Mouse (Mus musculus) 416B (cell line): ENCODE data around the gene Gjd3.
A peak's percentile ranks its signal among the peaks of the same experiment; 100 is the strongest.
"Not testable (repeated sequence)": the region's sequence is repeated elsewhere in the genome, so short reads cannot be mapped to it uniquely, and the experiment has no call there.

Experiments used
- DNase-seq: peaks from one replicate; pipeline ENCODE4 v3.0.0; 2011; ENCODE audit warnings: low read depth

Gene Gjd3

GRCm38 (mm10) chr11:98944897-98945604 is 37.8 kb downstream of the Gjd3 start:
- DNase-seq: no peak

- peak; percentile 65 for DNase-seq
Observed at GRCm38 (mm10) chr11:98943741-98944461, 38.9 kb downstream of the Gjd3 start.

GRCm38 (mm10) chr11:98942923-98943641 is 39.7 kb downstream of the Gjd3 start:
- peak; percentile 82 for DNase-seq

GRCm38 (mm10) chr11:98942555-98942922 is 40.3 kb downstream of the Gjd3 start:
- no peak for DNase-seq

- peak; percentile 97 for DNase-seq
Observed at GRCm38 (mm10) chr11:98941826-98942550, 40.8 kb downstream of the Gjd3 start.

- peak; percentile 57 for DNase-seq
Observed at GRCm38 (mm10) chr11:98941341-98941825, 41.4 kb downstream of the Gjd3 start.

- DNase-seq: no peak
Observed at GRCm38 (mm10) chr11:98940776-98941175, 42.0 kb downstream of the Gjd3 start.

GRCm38 (mm10) chr11:98939953-98940641 is 42.7 kb downstream of the Gjd3 start:
- peak; percentile 76 for DNase-seq

- peak; percentile 76 for DNase-seq
Observed at GRCm38 (mm10) chr11:98939084-98939952, 43.5 kb downstream of the Gjd3 start.

- no peak for DNase-seq
Observed at GRCm38 (mm10) chr11:98938701-98939083, 44.1 kb downstream of the Gjd3 start.

- DNase-seq: peak; percentile 62
Observed at GRCm38 (mm10) chr11:98937914-98938694, 44.7 kb downstream of the Gjd3 start.

- DNase-seq: peak; percentile 92
Observed at GRCm38 (mm10) chr11:98937410-98937913, 45.4 kb downstream of the Gjd3 start.

GRCm38 (mm10) chr11:98936606-98937409 is 46.0 kb downstream of the Gjd3 start:
- peak; percentile 47 for DNase-seq

- no peak for DNase-seq
Observed at GRCm38 (mm10) chr11:98936170-98936569, 46.6 kb downstream of the Gjd3 start.

- no peak for DNase-seq
Observed at GRCm38 (mm10) chr11:98935123-98935522, 47.7 kb downstream of the Gjd3 start.

- no peak for DNase-seq
Observed at GRCm38 (mm10) chr11:98934367-98934766, 48.4 kb downstream of the Gjd3 start.

GRCm38 (mm10) chr11:98933847-98934246 is 49.0 kb downstream of the Gjd3 start:
- DNase-seq: not testable (repeated sequence)

GRCm38 (mm10) chr11:98933151-98933550 is 49.7 kb downstream of the Gjd3 start:
- DNase-seq: peak; percentile 98
